ENCODE assay signal across 18 mouse cellular contexts in the genomic region with DNA sequence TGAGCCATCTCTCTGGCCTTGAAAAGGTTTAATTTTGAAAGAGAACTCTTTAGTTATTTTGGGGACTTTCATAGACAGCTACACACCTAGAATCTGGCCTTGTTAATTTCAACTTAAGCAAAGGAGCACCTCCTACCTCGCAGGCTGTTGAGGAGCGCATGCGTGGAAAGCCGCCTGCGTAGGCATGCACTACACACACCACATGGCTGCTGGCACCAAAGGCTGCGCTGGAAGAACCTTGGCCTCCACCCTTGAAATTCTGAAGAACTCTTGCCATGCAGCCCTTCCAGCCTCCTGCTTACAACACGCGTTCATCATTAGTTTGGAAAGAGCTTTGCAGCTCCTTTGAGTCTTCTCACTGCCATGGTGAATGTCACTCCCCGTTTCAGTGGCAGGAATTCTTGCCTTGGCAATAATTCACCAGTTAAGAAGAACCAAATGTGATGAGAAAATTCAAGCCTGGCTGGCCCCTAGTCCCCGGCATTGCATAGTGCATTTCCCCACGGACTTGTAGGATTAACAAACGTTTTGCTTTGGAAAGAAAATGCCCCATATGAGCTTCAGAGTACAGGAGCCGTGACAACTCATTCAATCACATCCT.
A peak's percentile ranks its signal among the peaks of the same experiment; 100 is the strongest.
DNase-seq lines count a peak whose midpoint lies in the region; ATAC-seq and TF ChIP-seq lines count a peak whose summit lies in the region.
"Had no signal": no experiment of that assay in that cellular context is flagged by ENCODE, and none has a peak within 500 bp of the region (broad histone marks: within the 10 kb centered on the region; RNA-seq: fewer than 3 reads in every experiment).

No protein-coding gene starts in this region.

- H3K9ac ChIP-seq in midbrain, postnatal 0 days (replicated peaks; ENCODE audit: low read length, poor library complexity, severe bottlenecking), result no peak overlapping the region
- H3K9ac ChIP-seq in limb, embryonic 15.5 days, result no peak overlapping the region
- H3K9ac ChIP-seq: heart, embryonic 13.5 days; liver, postnatal 0 days; neural tube, embryonic 12.5 days; stomach, embryonic 15.5 days had no signal

- no peaks in the 10 kb centered on the region for H3K9me3 ChIP-seq in midbrain, postnatal 0 days (ENCODE audit: low read length)
- H3K9me3 ChIP-seq in midbrain, embryonic 10.5 days (replicated peaks), result peaks cover 12% of the 10 kb centered on the region; the same call in 1 of the 2 replicates
- H3K9me3 ChIP-seq in limb, embryonic 15.5 days, result no peaks in the 10 kb centered on the region
- H3K9me3 ChIP-seq: stomach, embryonic 15.5 days had no signal

- no peaks in the 10 kb centered on the region for H3K4me1 ChIP-seq in midbrain, postnatal 0 days (ENCODE audit: insufficient read depth, low read length)
- no peaks in the 10 kb centered on the region for H3K4me1 ChIP-seq in midbrain, embryonic 10.5 days
- H3K4me1 ChIP-seq in limb, embryonic 15.5 days, result peaks cover 3% of the 10 kb centered on the region; the same call in 1 of the 2 replicates
- H3K4me1 ChIP-seq: heart, embryonic 13.5 days; neural tube, embryonic 12.5 days; stomach, embryonic 15.5 days had no signal

- intact Hi-C loops in gastrocnemius, postnatal 14 days (cut with DNase I; ENCODE audit: low total_unique reads), result no loop called here

- TF ChIP-seq CTCF in midbrain, postnatal 0 days (IDR thresholded peaks at IDR 0.05), result no peak

- no peak overlapping the region for H3K27ac ChIP-seq in midbrain, postnatal 0 days (ENCODE audit: low read depth, low read length)
- no peak overlapping the region for H3K27ac ChIP-seq in midbrain, embryonic 10.5 days (replicated peaks)
- H3K27ac ChIP-seq in limb, embryonic 15.5 days, result peak overlapping the region; percentile 54
- H3K27ac ChIP-seq: heart, embryonic 13.5 days; neural tube, embryonic 12.5 days; stomach, embryonic 15.5 days had no signal

- no peak for ATAC-seq in midbrain, postnatal 0 days (ENCODE audit: low FRiP score)
- no peak for ATAC-seq in limb, embryonic 15.5 days (ENCODE audit: insufficient number of reproducible peaks, low FRiP score, low TSS enrichment, low read depth)
- ATAC-seq: hindbrain, embryonic 16.5 days; liver, postnatal 0 days; midbrain, embryonic 16.5 days had no signal

- no peaks in the 10 kb centered on the region for H3K27me3 ChIP-seq in midbrain, postnatal 0 days (ENCODE audit: insufficient read depth, low read length)
- no peaks in the 10 kb centered on the region for H3K27me3 ChIP-seq in midbrain, embryonic 10.5 days (ENCODE audit: low read depth, poor library complexity, severe bottlenecking)
- no peaks in the 10 kb centered on the region for H3K27me3 ChIP-seq in limb, embryonic 15.5 days
- H3K27me3 ChIP-seq: heart, embryonic 13.5 days; neural tube, embryonic 12.5 days; stomach, embryonic 15.5 days had no signal

- H3K4me2 ChIP-seq in midbrain, postnatal 0 days (ENCODE audit: low read depth, low read length, poor library complexity, severe bottlenecking), result no peak overlapping the region
- H3K4me2 ChIP-seq in limb, embryonic 15.5 days, result no peak overlapping the region
- H3K4me2 ChIP-seq: heart, embryonic 13.5 days; neural tube, embryonic 12.5 days; stomach, embryonic 15.5 days had no signal

- H3K4me3 ChIP-seq in midbrain, postnatal 0 days (ENCODE audit: low read depth, low read length), result no peak overlapping the region
- no peak overlapping the region for H3K4me3 ChIP-seq in midbrain, embryonic 10.5 days
- no peak overlapping the region for H3K4me3 ChIP-seq in limb, embryonic 15.5 days
- H3K4me3 ChIP-seq: heart, embryonic 13.5 days; neural tube, embryonic 12.5 days; stomach, embryonic 15.5 days had no signal

- 85% methylated on average over 13 of the region's 13 CpGs for WGBS in midbrain, postnatal 0 days
- WGBS in midbrain, embryonic 10.5 days, result 90% methylated on average over 13 of the region's 13 CpGs
- WGBS in limb, embryonic 15.5 days, result 65% methylated on average over 13 of the region's 13 CpGs

- peak; percentile 24 for DNase-seq in gastrocnemius, adult 18-20 months (ENCODE audit: low spot score)
- DNase-seq in gastrocnemius, postnatal 14 days, result no peak
- peak; percentile 4 for DNase-seq in midbrain, postnatal 0 days (ENCODE audit: low spot score)
- DNase-seq in midbrain, embryonic 10.5 days (ENCODE audit: low spot score), result no peak
- peak; percentile 17 to 25 for DNase-seq in heart, adult 9 months (ENCODE audit: low spot score in 2 of 2)
- DNase-seq in left cerebral cortex, adult 18-20 months (ENCODE audit: low spot score in 2 of 2), result no peak
- no peak for DNase-seq in right cerebral cortex, postnatal 36 days (ENCODE audit: low spot score in 2 of 2)
- DNase-seq: cerebellum, adult 8-10 months; kidney, adult 2 months; left cerebral cortex, postnatal 4 days; liver, postnatal 0 days; thymus, postnatal 14 days had no signal

- H3K36me3 ChIP-seq in midbrain, postnatal 0 days (ENCODE audit: insufficient read depth, low read length), result no peaks in the 10 kb centered on the region
- H3K36me3 ChIP-seq in midbrain, embryonic 10.5 days, result no peaks in the 10 kb centered on the region
- no peaks in the 10 kb centered on the region for H3K36me3 ChIP-seq in limb, embryonic 15.5 days
- H3K36me3 ChIP-seq: heart, embryonic 13.5 days; neural tube, embryonic 12.5 days; stomach, embryonic 15.5 days had no signal

Comparison
In these comparisons a context has a peak if more than half of its experiments do, and no peak if none do; other contexts are left out.
1. DNase-seq: peak in gastrocnemius, adult 18-20 months (single experiment), midbrain, postnatal 0 days (single experiment) and heart, adult 9 months (2 of 2); none in gastrocnemius, postnatal 14 days (single experiment), midbrain, embryonic 10.5 days (single experiment), left cerebral cortex, adult 18-20 months (0 of 2) and right cerebral cortex, postnatal 36 days (0 of 2).